Mouse (Mus musculus): ENCODE measurements at regions not wholly inside any gene's neighbourhood (a gene's known extent, or its start where the extent isn't known, plus 50 kb on each side); places are given as distances from the start of the nearest gene placed in this dataset.

DNA sequence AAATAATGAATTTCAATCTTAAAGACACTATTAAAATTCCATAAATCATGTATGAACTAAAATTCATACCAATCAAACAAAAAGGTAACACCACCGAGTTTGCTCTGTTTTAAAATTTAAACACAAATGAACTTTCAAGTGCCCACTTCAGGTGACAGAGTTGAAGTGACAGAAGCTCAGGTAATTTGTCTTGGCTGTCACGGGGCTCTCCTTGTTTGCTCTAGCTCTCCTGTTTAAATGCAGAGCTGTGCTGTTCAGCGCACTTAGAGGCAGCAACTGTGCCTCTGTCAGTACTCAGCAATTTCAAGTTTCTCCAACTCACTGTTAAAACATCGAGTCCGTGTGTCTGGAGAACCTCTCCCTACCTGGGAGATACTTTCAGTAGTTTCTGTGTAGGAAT lies 193.8 kb upstream of the Zfp507 start:
- ATAC-seq (ENCODE audit: insufficient number of reproducible peaks, low FRiP score, low TSS enrichment) = no peak

DNA sequence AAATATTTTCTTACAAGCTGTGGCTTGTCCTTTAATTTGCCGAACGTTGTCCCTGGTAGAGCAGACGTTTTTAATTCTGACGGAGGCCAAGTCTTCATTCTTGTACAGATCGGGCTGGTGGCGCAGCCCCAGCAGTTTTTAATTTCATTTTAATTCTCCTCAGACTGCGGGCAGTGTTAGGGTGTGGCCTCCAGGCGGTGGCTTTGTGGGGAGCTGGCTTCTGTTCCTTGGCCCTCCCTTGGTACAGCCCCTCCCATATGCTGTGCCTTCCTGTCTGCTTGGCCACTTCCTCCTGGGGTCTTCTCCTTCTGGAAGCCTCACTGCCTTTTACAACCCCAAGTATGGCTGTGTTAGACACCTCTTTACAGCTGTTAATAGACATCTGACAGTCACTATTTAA lies 189.7 kb upstream of the Zfp507 start:
- no peak for ATAC-seq (ENCODE audit: insufficient number of reproducible peaks, low FRiP score, low TSS enrichment)

DNA sequence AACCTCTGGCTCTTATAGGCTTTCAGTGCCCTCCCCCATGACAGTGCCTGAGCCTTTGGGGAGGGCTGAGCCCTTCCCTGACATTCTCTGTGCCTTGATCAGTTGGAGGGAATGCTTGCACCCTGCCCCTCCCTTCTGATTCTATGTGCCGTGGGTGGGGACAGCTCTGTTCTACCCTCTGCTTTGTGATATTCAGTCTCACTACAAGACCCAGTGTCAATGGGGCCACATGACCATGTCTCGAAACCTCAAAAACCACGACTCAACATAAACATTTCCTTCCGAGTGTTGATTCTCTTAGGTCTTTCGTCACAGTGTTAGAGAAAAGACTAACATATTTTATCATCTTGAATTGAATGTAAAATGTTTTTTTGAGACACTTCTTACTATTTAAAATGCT lies 188.3 kb upstream of the Zfp507 start:
- ATAC-seq (ENCODE audit: insufficient number of reproducible peaks, low FRiP score, low TSS enrichment) = no peak

DNA sequence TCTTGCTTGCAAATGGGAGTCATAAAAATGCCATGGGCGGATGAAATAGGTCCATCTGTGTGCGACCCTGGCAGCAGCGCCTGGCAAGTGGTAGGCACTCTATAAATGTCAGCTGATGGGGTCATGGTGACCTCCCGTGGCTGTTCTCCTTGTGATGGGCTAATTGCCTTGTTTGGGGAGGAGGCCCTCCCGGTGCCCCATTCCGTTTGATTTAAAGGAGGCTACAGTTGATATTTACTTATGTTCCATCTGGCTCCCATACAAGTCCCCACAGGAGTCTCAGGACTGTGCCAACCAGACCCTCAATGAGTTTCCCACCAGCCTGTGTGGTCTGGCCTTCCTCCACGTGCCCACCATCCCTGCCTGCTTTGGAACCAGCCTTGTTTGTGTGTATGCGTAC lies 186.7 kb upstream of the Zfp507 start:
- ATAC-seq (ENCODE audit: insufficient number of reproducible peaks, low FRiP score, low TSS enrichment) = no peak

DNA sequence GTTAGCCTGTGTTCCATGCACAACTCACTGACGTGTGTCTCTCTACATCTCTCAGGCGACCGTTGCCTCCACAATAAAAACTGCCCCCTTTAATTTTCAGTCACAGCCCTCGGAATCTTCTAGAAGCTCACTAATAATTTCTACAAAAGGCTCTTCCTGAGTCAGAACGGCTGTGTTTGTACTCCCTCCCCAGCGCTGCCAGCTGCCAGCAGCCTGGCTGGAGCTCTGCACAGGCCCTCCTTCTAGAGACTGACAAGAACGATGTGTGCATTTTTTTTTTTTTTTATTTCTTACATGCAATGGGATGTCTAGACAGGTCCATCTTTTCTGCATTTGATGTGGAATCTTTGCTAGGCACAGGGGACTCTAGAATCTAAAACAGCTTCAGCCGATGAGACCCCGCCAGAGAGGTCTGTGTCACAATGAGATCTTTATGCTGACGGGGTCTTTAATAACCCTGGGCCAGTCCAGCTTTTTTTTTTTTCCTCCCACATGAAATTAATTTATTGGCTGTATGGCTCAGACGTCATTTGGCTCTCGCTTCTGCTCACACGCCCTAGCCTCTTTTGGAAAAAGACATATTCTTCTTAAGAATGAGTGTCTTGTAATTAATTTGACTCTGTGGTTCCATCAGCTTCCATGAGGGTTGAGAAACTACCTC lies 185.8 kb upstream of the Zfp507 start:
- no peak for ATAC-seq (ENCODE audit: insufficient number of reproducible peaks, low FRiP score, low TSS enrichment)

DNA sequence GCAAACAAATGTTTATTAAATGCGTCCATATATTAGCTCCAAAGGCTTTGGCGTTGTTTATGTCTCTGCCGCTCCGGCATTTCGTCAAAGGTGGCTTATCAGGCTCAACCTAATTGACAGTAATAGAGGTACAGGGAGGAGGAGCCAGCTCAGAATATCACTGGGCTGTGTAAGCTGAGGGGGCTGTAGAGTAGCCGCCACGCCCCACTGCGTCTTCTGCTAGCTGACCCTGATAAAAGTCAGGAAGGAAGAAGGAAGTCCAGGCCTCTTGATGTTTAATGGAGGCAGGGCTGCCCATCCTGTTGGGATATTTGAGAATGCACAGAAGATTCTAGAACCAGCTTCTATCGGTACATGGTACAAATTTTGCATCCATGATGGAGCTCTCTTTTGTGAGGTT lies 175.2 kb upstream of the Zfp507 start:
- no peak for ATAC-seq (ENCODE audit: insufficient number of reproducible peaks, low FRiP score, low TSS enrichment)

DNA sequence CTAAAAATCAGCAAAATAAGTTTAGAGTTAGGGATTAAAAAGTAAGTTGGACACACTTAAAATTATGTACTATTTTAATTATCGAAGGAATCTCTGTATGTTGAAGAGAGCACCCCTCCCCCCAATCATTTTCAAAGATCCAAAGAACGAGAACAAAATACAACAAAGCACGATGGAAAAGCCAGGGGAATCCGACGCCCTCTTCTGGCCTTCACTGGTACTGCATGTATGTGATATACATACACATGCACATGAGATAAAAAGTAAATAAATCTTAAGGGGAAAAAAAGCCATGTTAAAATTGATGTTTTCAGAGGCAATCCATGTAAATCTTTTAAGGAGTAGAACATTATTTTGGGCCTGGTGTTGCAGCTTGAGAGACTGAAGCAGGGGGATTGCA lies 155.9 kb upstream of the Zfp507 start:
- no peak for ATAC-seq (ENCODE audit: insufficient number of reproducible peaks, low FRiP score, low TSS enrichment)

DNA sequence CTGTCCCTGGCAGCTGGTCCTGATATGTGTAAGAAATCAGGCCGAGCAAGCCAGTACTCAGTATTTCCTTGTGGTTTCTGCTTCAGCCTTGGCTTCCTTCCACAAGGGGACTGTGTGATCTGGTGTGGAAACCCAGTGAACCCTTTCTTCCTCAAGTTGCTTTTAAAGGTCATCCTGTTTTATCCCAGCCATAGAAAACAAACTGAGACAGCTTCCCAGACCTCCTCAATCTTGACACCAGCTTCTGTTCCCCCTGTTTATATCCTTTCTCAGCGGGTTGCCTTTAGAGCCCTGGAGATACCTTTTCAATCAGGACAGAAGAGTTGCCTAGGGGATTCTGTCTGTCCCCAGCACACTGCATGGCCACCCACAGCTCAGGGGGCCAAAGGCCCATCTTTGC lies 155.2 kb upstream of the Zfp507 start:
- ATAC-seq (ENCODE audit: insufficient number of reproducible peaks, low FRiP score, low TSS enrichment) = no peak

DNA sequence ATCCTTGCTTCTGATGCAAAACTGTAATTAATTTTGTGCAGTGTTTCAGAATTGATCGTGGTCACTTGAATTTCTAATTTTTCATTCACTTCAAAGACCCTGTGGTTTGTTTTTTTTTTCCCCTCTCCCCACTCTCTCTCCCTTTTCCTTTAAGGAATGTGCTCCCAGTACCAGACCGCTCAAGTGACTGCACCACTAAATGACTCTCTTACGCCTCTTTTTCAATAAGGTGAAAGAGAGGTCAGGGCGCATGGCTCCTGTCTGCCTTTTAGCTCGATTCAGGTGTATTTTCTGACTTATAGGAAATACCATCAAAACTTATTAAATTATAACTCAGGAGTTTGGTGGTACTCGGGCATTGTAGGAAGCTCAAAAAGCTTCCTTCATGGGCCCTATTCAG lies 146.0 kb upstream of the Zfp507 start:
- no peak for ATAC-seq (ENCODE audit: insufficient number of reproducible peaks, low FRiP score, low TSS enrichment)

DNA sequence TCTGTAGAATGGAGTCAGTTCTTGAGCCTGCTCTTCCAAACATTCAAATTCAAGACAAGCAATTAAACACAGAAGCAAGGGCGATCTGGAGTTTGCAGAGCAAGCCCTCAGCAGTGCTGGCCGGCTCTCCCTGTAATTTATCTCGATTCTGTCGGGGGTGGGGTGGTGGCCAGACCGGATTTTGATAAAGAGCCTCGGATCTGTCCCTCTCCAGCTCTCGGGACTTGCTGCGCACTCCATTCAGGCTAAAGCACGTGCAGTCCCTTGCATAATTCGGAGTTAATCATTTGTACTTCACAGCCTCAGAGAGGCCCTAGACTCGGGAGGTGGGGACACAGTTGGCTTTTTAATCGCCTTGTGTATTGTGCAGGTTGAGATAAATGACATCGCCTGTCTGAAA lies 145.6 kb upstream of the Zfp507 start:
- no peak for ATAC-seq (ENCODE audit: insufficient number of reproducible peaks, low FRiP score, low TSS enrichment)

DNA sequence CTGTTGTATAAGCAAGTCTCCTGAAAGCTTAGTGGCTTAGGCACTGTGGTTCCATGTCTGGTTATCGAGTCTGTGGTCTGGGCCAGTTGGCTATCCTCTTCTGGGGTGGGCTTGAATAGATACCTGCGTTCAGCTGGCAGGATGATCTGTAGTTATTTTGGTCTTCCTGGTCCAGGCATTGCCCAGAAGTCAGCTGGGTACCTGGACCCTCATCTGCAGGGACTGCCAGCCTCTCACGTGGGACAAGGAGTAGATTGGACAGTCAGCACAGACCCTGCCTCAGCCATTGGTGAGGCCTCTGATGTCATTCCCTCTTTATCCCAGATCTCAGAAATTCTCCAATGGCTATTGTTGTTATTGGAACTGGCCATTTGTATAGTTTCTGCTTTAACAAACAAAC lies 138.3 kb upstream of the Zfp507 start:
- no peak for ATAC-seq (ENCODE audit: insufficient number of reproducible peaks, low FRiP score, low TSS enrichment)

DNA sequence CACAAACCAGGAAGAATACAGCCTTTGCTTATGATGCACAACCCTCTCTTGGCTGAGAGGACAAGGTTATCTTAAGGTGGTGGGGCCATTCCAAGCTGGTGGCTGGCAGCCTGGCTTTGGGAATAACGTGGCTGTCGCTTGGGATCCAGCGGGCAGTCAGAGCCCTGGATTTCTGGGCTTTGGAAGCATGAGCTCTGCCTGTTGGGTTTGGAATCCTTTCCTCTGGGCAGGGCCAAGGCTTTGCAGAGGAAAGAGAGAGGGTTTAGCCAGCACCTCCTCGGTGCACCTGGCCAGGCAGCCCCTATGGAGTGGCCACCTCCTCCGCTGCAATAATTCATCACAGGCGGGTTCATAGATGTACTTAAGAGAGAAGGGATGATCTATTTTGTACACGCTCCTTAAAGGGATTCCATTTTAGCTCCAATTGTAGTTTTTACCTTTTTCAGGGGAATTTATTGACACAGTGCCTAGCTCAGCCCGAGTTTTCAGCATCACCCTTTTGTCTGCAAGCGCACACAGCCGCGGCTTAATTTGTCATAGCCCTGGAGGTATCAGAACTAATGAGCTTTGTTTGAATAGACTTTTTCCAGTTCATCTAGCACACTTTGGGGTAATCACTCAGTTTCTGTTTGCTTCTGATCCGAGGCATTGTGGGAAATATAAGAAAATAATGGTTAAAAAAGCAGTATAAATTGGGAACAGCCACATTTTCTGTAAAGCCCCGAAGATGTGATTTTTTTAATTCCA lies 135.5 kb upstream of the Zfp507 start:
- ATAC-seq (ENCODE audit: insufficient number of reproducible peaks, low FRiP score, low TSS enrichment) = no peak

DNA sequence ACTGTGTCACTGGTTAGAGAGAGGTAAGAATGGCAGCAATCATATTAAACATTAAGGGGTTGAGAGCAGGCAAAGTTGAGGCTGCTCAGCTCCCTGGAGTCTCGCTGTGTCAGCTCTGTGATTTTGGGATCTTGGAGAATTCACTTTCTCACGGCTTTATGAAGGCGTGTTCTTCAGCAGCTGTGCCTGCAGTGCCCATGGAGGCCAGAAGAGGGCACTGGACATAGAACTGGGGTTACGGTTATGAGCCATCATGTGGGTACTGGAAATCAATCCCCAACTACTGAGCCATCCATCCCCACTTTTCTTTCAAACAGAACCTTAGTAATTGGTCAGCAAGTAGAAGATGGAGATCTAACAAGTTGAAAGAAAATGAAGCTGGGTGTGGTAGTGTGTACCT lies 123.9 kb upstream of the Zfp507 start:
- no peak for ATAC-seq (ENCODE audit: insufficient number of reproducible peaks, low FRiP score, low TSS enrichment)

DNA sequence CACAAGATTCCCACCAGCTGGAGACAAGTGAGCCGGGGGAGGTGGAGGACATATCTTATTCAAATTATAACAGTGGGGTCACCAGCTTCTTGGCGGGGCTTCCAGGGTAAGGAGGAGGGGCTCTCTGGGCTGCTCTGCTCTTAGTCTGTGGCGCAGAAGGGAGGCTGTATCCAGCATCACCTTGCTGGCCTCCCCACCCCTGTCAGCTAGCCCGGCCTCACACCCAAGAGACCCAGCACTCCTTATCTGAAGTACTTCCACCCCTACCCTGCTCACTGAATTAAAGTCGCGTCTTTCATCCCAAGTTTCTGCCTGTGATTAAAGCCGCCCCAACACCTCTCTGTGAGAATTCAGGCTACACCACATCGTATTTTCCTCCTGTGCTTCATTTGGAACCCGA lies 119.8 kb upstream of the Zfp507 start:
- no peak for ATAC-seq (ENCODE audit: insufficient number of reproducible peaks, low FRiP score, low TSS enrichment)

DNA sequence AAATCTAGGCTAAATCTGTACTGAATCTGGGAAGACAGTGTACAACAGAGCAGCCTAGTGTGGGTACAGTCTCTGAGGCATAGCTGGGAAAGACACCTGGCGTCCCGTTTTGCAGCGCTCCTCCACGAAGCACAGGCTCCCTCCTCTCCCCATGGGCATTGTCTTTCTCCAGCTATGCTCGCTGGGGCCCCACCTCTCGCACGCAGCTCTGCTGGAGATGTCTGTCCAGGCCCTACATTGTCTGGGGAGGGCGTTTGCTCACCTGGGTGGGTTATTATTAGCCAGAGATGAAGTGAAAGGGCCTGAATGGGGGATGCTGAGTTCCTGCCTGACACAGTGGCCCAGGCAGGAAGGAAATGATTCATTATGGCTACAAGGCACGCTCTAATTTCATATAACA lies 118.1 kb upstream of the Zfp507 start:
- no peak for ATAC-seq (ENCODE audit: insufficient number of reproducible peaks, low FRiP score, low TSS enrichment)

DNA sequence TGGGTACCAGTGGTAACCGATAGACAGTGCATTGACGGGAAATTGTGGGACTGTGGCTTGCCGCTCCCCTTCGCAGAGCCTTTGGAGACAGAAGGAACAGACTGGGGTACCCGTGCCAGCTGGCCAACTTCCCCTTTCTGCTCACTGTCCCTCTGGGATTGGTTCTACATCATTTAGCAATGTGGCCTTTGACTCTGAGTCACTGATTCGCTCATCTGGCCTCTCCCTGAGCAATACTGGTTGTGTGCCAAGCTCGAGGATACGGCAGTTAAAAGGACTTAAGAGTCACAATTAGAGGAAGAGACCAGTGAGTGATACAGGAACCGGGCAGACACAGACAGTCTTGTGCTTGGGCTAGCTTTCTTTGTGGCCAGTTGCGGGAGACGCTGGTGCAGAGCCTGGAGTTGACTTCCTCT lies 117.4 kb upstream of the Zfp507 start:
- ATAC-seq (ENCODE audit: insufficient number of reproducible peaks, low FRiP score, low TSS enrichment) = no peak

DNA sequence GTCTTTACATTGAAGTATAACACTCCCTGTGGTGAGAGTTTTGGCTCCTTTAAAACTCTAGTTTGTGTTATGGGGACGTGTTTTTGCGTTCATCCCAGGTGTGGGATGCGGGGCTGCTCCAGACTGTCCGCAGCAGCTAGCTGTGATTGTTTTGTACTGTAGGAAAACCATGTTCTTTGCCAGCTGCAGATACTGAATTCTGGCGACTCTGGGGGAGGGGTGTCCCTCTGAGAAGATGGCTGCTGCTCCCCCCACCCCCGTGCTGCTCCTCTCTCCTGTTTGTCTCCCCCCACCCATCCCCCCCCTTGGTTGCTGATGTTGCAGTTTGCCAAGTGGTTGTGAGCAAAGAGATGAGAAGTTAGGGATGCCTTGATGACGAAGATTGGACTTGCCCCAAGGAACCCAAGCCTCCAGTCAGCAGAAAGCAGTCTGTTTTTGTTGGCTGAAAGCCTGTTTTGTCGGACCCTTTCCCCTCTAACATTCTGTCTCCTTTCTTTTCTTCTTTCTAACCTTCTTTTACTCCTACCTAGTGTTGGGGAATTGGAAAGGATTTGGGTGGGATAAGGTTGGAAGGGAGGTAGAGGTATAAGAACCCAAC lies 107.4 kb upstream of the Zfp507 start:
- no peak for ATAC-seq (ENCODE audit: insufficient number of reproducible peaks, low FRiP score, low TSS enrichment)

DNA sequence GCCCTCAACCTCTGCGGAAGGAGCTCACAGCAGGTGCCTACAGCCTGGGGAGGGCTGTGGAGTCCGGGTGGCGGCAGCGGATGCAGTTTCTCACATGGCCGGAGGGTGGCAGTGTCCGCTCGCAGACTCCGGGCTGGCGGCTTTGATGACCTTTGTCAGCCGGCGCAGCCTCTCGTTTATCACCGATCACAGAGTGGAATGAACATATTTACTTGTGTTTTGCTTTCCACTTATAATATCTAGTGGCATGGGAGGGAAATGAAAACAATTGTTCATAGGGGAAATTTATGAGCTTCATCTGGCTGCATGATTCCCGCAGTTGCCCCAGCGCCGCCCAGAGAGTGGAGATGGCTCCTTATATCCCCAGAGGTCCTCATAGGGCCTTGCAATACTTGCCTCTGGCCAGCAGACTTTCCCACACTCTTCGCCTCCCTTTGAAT lies 99.2 kb upstream of the Zfp507 start:
- peak; percentile 56 for ATAC-seq (ENCODE audit: insufficient number of reproducible peaks, low FRiP score, low TSS enrichment)

DNA sequence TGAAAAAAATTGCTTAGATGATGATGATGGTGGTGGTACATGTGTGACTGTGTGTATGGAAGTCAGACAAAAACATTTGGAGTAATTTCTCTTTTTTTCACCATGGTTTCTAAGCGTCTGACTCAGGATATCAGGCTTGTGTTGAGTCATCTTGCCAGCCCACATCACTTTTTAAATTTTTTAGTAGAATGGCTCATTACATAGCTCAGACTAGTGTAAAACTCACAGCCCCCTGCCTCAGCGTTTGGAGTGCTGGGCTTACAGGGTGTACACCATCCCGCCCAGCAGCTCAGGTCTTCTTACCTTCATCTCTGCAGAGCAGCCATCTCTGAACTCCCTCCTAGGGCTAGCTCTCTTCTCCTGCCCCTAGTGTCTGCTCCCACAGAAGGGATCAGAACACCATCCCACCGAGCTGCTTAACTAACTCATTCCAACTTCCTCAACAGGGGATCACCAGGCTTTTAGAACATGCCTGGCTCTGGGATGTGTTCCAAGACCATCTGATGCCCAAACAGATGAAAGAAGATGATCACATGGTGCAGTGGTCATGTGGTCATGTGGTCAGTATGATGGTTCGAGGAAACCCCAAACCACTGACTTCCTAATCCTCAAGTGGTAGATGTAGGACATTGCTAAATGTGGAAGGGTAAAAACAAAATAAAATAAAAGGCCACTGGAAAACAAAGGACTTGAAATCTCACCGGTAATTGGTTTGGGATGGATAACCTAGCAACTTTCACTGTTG lies 96.1 kb upstream of the Zfp507 start:
- no peak for ATAC-seq (ENCODE audit: insufficient number of reproducible peaks, low FRiP score, low TSS enrichment)

DNA sequence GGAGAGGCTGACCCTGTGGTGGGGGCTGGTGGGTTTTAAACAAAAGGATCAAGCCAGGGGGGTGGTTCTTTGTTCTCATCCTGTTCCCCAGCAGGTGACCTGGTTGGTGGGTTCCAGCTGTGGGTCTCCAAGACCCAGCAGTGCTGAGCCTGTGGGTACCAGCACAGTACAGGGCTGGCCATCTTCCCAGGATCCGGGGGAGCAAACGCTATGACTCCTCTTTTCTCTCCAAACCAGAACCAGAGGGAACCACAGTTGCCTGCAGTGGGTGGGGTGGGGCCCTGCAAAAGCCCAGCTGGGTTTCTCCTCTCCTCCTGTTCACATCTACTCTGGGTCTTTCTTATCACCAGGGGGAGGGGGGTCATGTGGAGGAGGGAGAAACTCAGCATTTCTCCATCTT lies 90.5 kb upstream of the Zfp507 start:
- ATAC-seq (ENCODE audit: insufficient number of reproducible peaks, low FRiP score, low TSS enrichment) = no peak

DNA sequence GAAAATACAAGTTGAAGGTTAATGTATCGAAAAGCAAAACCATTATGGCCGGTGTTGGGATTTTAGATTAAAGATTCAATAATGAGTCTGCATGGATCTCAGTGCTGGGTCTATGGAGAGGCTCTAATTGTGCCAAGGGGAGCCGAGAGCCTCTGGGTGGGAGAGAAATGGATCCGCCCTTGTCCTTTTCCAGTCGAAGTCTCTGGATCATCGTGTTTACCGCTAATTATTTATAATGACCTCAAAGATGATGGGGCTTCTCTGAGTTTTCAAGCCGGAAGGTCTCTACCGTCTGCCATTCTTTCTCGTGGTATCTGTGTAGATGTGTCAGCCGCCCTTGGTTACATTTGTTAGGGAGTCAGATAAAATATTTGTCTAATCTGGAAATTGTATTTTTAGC lies 83.2 kb upstream of the Zfp507 start:
- ATAC-seq (ENCODE audit: insufficient number of reproducible peaks, low FRiP score, low TSS enrichment) = no peak
